Mouse (Mus musculus) A20 (cell line): ENCODE measurements around the gene Dhrs4.

ENCODE experiments used
- DNase-seq: peaks from one replicate; pipeline ENCODE4 v3.0.0-alpha.2; 2011; ENCODE audit warnings: low read depth, low spot score

Gene Dhrs4

GRCm38 (mm10) chr14:55484430-55485085 is 6.0 kb downstream of the Dhrs4 start:
- no peak for DNase-seq

- no peak for DNase-seq
Measured at GRCm38 (mm10) chr14:55486836-55487235, 8.3 kb downstream of the Dhrs4 start.

GRCm38 (mm10) chr14:55490361-55491201 is 12.0 kb downstream of the Dhrs4 start, which contains the start of gene Carmil3:
Carmil3 (plus strand) TSS chr14:55490651.
- DNase-seq: peak; percentile 82

DNA sequence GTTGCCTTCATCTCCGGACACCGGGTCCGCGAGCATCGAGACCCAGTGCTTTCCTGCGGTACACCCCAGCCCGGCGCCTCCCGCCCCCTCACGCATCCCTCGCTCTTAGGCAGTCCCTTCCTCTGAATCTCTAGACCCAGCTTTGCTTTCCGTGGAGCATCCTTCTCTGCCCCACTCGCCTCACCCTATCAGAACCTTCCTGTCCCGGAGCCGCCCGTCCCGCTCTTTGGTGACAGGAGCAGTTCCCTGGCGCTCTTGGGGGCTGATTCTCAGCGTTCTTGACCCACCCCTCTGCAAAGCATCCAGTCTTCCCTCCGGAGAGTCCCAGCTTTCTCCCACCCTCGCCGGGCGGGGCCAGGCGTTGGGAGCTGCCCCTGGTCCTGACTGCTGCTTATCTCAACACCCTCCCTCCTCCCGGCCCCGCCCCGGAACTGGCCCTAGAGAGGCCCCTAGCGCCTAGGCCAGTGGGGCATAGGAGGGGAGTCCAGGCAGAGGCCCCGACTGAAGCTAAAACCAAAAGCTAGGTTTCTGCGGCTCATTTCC is 12.8 kb downstream of the Dhrs4 start:
- DNase-seq: peak; percentile 79

GRCm38 (mm10) chr14:55492103-55492502 is 13.5 kb downstream of the Dhrs4 start:
- no peak for DNase-seq

GRCm38 (mm10) chr14:55495509-55496240 is 17.1 kb downstream of the Dhrs4 start:
- DNase-seq: no peak

- no peak for DNase-seq
Measured at GRCm38 (mm10) chr14:55496761-55497448, 18.3 kb downstream of the Dhrs4 start.

- peak; percentile 88 for DNase-seq
Measured at GRCm38 (mm10) chr14:55497449-55497821, 18.9 kb downstream of the Dhrs4 start.

DNA sequence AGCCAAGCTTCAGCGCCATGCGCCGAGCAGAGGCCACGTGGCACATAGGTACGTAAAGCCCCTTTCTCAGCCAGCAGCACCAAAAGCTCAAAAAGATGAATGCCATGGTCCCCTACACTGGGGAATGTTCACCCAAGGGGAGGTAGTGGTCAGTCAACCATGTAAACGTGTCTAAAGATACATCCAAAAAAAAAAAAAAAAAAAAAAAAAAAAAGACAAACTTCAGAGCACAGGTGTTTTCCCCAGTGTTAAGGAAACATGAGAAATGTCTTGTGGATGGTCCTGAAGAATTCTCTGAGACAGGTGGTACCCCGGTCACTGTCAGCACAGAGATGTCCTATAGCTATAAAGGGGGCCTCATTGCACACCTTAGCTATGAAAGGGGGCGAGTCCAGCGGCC is 27.1 kb downstream of the Dhrs4 start:
- DNase-seq: peak; percentile 7

- no peak for DNase-seq
Measured at GRCm38 (mm10) chr14:55507801-55508200, 29.2 kb downstream of the Dhrs4 start.

- no peak for DNase-seq
Measured at GRCm38 (mm10) chr14:55509540-55509939, 31.0 kb downstream of the Dhrs4 start.

DNA sequence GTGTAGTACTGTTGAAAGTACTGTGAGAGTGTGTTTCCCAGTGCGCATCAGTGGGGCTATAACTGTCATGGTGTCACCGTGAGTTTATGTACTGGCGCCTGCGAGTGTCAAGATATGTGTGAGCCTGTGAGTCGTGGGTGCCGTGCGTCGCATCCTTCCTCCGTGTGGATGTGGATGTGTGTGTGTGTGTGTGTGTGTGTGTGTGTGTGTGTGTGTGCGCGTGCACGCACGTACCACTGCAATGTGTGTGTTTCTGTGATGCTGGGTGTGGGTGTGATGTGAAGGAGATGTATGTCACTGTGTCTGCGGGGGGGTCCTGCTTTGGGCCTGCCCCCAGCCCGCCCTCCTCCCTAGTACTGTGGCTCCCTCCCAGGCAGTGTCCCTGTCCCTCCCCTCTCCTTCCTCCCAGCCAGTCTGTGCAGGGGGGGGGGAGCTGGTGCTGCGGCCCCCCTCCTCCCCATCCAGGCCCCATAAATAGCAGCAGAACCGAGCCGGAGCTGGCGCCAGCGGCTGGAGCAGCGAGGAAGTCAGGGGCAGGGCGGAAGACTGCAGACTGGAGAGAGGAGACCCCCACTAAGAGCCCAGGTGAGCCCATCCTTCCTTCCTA is 31.7 kb downstream of the Dhrs4 start, which contains the start of gene Cpne6:
Gene Cpne6 (plus strand): TSS at position 321 of the 607 bp plus-strand sequence.
- no peak for DNase-seq

- no peak for DNase-seq
Measured at GRCm38 (mm10) chr14:55511037-55511436, 32.5 kb downstream of the Dhrs4 start.

DNA sequence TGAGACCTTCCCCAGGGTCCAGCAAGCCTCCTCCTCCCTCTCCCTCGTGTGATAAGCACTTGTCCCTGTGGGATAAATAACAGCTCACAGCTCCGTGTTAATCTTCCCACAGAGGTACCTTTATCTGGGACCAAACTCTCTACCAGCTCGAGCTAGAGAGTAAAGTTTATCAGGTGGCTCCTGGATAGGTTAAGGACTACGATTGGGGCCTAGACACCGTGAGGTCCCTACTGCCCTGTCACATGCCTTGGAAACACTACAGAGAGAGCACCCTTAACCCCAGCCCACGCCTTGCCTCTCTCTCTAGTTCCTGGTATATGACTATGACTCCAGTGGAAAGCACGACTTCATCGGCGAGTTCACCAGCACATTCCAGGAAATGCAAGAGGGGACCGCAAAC is 35.4 kb downstream of the Dhrs4 start:
- no peak for DNase-seq

DNA sequence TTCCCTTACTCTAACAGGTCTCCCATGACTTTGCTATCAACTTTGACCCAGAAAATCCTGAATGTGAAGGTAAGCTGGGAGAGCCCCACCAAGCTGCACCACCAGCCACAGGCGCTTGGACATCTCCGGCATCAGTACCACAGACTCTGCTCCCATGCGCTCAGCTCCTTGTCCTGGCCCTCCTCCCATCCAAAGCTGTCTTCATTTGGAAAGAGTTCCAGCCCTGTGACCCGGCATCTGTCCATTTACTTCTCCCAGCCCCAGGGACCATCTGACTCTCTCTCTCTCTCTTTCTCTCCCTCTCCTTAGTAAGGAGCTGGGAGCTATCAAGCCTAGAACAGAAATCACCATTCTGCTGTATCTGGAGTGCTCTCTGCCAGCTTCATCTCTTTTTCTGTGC is 37.3 kb downstream of the Dhrs4 start:
- DNase-seq: no peak

DNA sequence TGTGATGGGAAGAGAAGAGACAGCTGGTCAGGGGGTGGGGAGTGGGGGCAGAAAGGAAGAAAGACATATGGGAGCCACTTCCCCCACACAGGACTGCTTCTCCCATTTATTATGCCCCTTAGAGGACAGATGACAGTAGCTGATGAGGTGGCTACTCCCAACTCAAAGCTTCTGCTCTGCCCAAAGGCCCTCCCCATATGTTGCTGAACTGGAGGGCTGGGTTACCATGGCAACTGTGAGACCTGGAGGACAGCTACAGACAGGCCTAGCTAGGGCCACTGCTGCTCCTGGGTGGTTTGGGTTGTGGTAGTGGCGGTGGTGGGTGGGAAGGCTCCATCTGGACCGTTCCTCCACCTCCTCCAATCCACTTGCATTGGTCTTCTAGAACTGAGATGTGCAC is 40.3 kb downstream of the Dhrs4 start:
- no peak for DNase-seq

GRCm38 (mm10) chr14:55519604-55520003 is 41.0 kb downstream of the Dhrs4 start:
- no peak for DNase-seq

DNA sequence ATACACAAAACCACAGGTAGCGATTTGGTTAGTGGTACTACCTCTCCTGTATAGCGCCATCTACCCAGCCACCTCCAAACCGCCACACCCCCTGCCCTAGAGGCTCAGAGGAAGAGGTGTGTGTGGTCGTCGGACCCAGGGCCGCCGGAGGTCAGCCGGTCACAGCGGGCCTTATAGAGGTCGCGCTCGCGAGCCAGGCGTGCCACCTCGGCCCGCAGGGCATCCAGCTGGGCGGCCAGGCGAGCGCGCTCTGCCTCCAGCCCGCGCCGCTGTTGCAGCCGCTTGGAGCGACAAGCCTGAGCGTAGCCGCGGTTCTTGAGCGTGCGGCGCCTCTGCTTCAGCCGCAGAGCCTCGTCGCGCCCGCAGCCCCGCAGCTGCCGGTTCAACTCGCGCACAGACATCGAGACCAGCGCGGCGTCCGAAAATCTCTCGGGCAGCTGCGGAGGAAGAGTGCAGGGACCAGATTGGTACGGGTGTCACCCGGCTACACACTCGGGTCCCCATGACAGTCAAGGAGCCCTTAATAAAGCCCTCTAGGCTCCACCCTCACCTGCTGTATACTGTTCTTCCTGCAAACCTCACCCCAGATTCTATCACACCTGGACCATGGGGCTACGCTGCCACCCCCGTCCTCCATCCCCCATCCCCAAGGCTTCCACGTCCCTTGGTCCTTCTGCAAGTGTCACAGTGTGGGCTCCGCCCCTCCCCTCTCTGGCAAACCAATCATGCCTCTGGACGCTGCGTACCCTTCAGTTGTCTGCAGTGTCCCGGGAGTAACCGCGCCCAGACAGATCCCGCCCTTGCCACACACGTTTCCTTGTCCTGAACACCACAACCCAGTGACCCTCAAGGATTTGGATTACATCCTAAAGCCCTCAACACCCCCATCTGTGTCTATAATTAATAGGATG is 42.1 kb downstream of the Dhrs4 start:
- peak; percentile 54 for DNase-seq

GRCm38 (mm10) chr14:55524062-55524461 is 45.5 kb downstream of the Dhrs4 start:
- DNase-seq: peak; percentile 21

DNA sequence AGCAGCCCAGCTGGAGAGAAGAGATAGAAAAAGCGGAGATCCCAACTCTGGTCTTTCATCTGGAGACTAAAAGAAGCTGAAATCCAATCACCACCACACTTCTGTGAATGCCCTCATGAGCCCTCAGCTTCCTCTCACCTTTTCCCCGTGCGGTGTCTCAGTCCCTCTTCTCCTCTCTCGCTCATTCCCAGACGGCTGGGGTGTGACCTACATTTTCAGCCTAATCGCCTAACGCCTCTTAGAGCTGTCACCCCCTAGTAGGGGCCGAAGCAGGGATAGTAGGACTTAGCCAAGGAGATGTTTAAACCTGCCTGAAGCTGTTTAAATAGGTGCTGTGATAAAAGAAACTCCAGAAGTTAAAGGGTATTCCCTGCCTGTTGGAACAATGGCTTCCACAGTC is 46.2 kb downstream of the Dhrs4 start, which contains the start of gene Nrl:
Gene Nrl (minus strand): TSS at position 197 of the 400 bp plus-strand sequence.
- no peak for DNase-seq
